Mouse (Mus musculus): ENCODE data around the gene Cabp1. TPM values are rescaled to one million over a fixed set of nuclear protein-coding genes. Genes with fewer than 3 reads are reported as not detected.
"Not testable (repeated sequence)": the region's sequence is repeated elsewhere in the genome, so short reads cannot be mapped to it uniquely, and the experiment has no call there.

The Cabp1 gene
- polyA plus RNA-seq, 1 experiment = 3.1 TPM

GRCm38 (mm10) chr5:115165351-115165750 lies 28.8 kb downstream of the Cabp1 start:
- H3K4me2 ChIP-seq (ENCODE audit: low read depth) = peak overlapping the region; percentile 7
- no peaks in the 10 kb centered on the region for H3K79me2 ChIP-seq (ENCODE audit: control insufficient read depth, insufficient read depth)
- H3ac ChIP-seq (ENCODE audit: control insufficient read depth, insufficient read length) = no peak overlapping the region
- TF ChIP-seq TCF3 (IDR thresholded peaks at IDR 0.05; ENCODE audit: insufficient read length, low read depth) (no peak), SRF (IDR thresholded peaks at IDR 0.05; ENCODE audit: control insufficient read depth, insufficient read length, low read depth) (no peak), POLR2A (IDR thresholded peaks at IDR 0.05; ENCODE audit: insufficient read length, low read depth) (no peak), POLR2AphosphoS2 (IDR thresholded peaks at IDR 0.05; ENCODE audit: insufficient read length, low read depth) (no peak), MYOD1 (IDR thresholded peaks at IDR 0.05; ENCODE audit: control insufficient read depth in 1 of 3, insufficient read length in 2 of 3, low read depth in 2 of 3) (no peak), USF1 (IDR thresholded peaks at IDR 0.05; ENCODE audit: low read depth) (no peak)
- no peak overlapping the region for H3K4me3 ChIP-seq
- no peaks in the 10 kb centered on the region for H3K36me3 ChIP-seq (ENCODE audit: control insufficient read depth, insufficient read depth)
- no peaks in the 10 kb centered on the region for H3K27me3 ChIP-seq (ENCODE audit: control insufficient read depth, insufficient read depth, insufficient read length)

- not testable (repeated sequence) for H3ac ChIP-seq (ENCODE audit: control insufficient read depth, insufficient read length); H3K36me3 ChIP-seq (ENCODE audit: control insufficient read depth, insufficient read depth); H3K79me2 ChIP-seq (ENCODE audit: control insufficient read depth, insufficient read depth); H3K4me3 ChIP-seq; H3K4me2 ChIP-seq (ENCODE audit: low read depth); H3K27me3 ChIP-seq (ENCODE audit: control insufficient read depth, insufficient read depth, insufficient read length)
Measured at GRCm38 (mm10) chr5:115164446-115164845, 29.7 kb downstream of the Cabp1 start.

GRCm38 (mm10) chr5:115163563-115163962 lies 30.6 kb downstream of the Cabp1 start:
- no peak overlapping the region for H3K4me2 ChIP-seq (ENCODE audit: low read depth)
- no peaks in the 10 kb centered on the region for H3K27me3 ChIP-seq (ENCODE audit: control insufficient read depth, insufficient read depth, insufficient read length)
- no peaks in the 10 kb centered on the region for H3K36me3 ChIP-seq (ENCODE audit: control insufficient read depth, insufficient read depth)
- H3K4me3 ChIP-seq = no peak overlapping the region
- TF ChIP-seq POLR2A (IDR thresholded peaks at IDR 0.05; ENCODE audit: insufficient read length, low read depth) (no peak), MAX (IDR thresholded peaks at IDR 0.05; ENCODE audit: low read depth) (no peak), MYOG (IDR thresholded peaks at IDR 0.05; ENCODE audit: control insufficient read depth in 1 of 3, insufficient read depth in 1 of 3, insufficient read length in 2 of 3, low read depth in 2 of 3) (no peak), TCF12 (IDR thresholded peaks at IDR 0.05; ENCODE audit: insufficient read depth, poor library complexity, severe bottlenecking) (no peak), SRF (IDR thresholded peaks at IDR 0.05; ENCODE audit: control insufficient read depth, insufficient read length, low read depth) (no peak), MYOD1 (IDR thresholded peaks at IDR 0.05; ENCODE audit: control insufficient read depth in 1 of 3, insufficient read length in 2 of 3, low read depth in 2 of 3) (no peak), POLR2AphosphoS2 (IDR thresholded peaks at IDR 0.05; ENCODE audit: insufficient read length, low read depth) (no peak), CEBPB (IDR thresholded peaks at IDR 0.05; ENCODE audit: insufficient read depth, poor library complexity, severe bottlenecking) (no peak), USF1 (IDR thresholded peaks at IDR 0.05; ENCODE audit: low read depth) (no peak), REST (IDR thresholded peaks at IDR 0.05; ENCODE audit: insufficient read depth, insufficient read length) (no peak), E2F4 (IDR thresholded peaks at IDR 0.05; ENCODE audit: insufficient read depth) (no peak), TCF3 (IDR thresholded peaks at IDR 0.05; ENCODE audit: insufficient read length, low read depth) (no peak)
- H3ac ChIP-seq (ENCODE audit: control insufficient read depth, insufficient read length) = no peak overlapping the region
- H3K79me2 ChIP-seq (ENCODE audit: control insufficient read depth, insufficient read depth) = no peaks in the 10 kb centered on the region

- H3K79me2 ChIP-seq (ENCODE audit: control insufficient read depth, insufficient read depth); H3ac ChIP-seq (ENCODE audit: control insufficient read depth, insufficient read length); H3K27me3 ChIP-seq (ENCODE audit: control insufficient read depth, insufficient read depth, insufficient read length); H3K4me2 ChIP-seq (ENCODE audit: low read depth); H3K36me3 ChIP-seq (ENCODE audit: control insufficient read depth, insufficient read depth); H3K4me3 ChIP-seq: not testable (repeated sequence)
Measured at GRCm38 (mm10) chr5:115161940-115162279, 32.3 kb downstream of the Cabp1 start.

- Histone ChIP-seq H3K4me2 (ENCODE audit: low read depth) (no peak overlapping the region), H3K27me3 (ENCODE audit: control insufficient read depth, insufficient read depth, insufficient read length) (no peaks in the 10 kb centered on the region)
- TF ChIP-seq POLR2A (IDR thresholded peaks at IDR 0.05; ENCODE audit: insufficient read length, low read depth) (no peak), MAX (IDR thresholded peaks at IDR 0.05; ENCODE audit: low read depth) (no peak), MYOD1 (IDR thresholded peaks at IDR 0.05; ENCODE audit: control insufficient read depth in 1 of 3, insufficient read length in 2 of 3, low read depth in 2 of 3) (no peak), CEBPB (IDR thresholded peaks at IDR 0.05; ENCODE audit: insufficient read depth, poor library complexity, severe bottlenecking) (no peak), POLR2AphosphoS2 (IDR thresholded peaks at IDR 0.05; ENCODE audit: insufficient read length, low read depth) (no peak), SRF (IDR thresholded peaks at IDR 0.05; ENCODE audit: control insufficient read depth, insufficient read length, low read depth) (no peak), MYOG (IDR thresholded peaks at IDR 0.05; ENCODE audit: control insufficient read depth in 1 of 3, insufficient read depth in 1 of 3, insufficient read length in 2 of 3, low read depth in 2 of 3) (no peak), E2F4 (IDR thresholded peaks at IDR 0.05; ENCODE audit: insufficient read depth) (no peak), REST (IDR thresholded peaks at IDR 0.05; ENCODE audit: insufficient read depth, insufficient read length) (no peak), TCF12 (IDR thresholded peaks at IDR 0.05; ENCODE audit: insufficient read depth, poor library complexity, severe bottlenecking) (no peak)
Measured at GRCm38 (mm10) chr5:115161064-115161939, 32.9 kb downstream of the Cabp1 start.

More at GRCm38 (mm10) chr5:115161064-115161939, 32.9 kb downstream of the Cabp1 start:
- Histone ChIP-seq H3ac (ENCODE audit: control insufficient read depth, insufficient read length) (no peak overlapping the region), H3K4me3 (no peak overlapping the region), H3K79me2 (ENCODE audit: control insufficient read depth, insufficient read depth) (peaks cover 13% of the 10 kb centered on the region), H3K36me3 (ENCODE audit: control insufficient read depth, insufficient read depth) (no peaks in the 10 kb centered on the region)

All from myocyte (in vitro differentiated cells).